Mouse (Mus musculus): ENCODE data around the gene AC134908.4. TPM values are rescaled to one million over a fixed set of nuclear protein-coding genes. Genes with fewer than 3 reads are reported as not detected.

AC134908.4 gene
- polyA plus RNA-seq, 1 experiment from 2014 or later: not detected

DNA sequence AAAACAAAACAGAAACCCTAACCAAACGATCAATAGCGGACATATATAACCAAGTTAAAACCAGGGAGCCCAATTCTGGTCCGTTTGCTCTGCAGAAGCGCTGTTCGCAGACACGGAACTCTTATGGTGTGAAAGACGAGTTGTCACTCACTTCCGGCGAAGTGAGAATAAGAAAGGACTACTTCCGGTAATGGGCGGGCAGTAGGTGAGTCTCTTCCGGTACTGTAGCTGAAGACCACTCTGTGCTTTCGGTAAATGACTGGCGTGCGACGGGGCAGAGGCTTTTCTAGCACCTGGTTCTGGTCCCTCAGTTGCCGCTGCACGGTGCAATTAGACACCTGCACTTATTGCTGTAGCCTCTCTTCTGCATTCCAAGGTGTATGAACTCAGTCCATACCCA lies 28.0 kb upstream of the AC134908.4 start, which contains the start of gene Wdr24:
Gene Wdr24 (plus strand): TSS at position 176 of the 400 bp plus-strand sequence.
- Histone ChIP-seq H3K36me3 (replicated peaks; ENCODE audit: control insufficient read depth, insufficient read depth, low read depth, low read length) (no peaks in the 10 kb centered on the region; the same call in 1 of the 2 replicates), H3K4me1 (ENCODE audit: control insufficient read depth, insufficient read depth, low read length) (peaks cover 9% of the 10 kb centered on the region), H3K4me3 (ENCODE audit: low read depth, low read length) (peak within 1 kb of the TSS; percentile 58), H3K9me3 (replicated peaks; ENCODE audit: control insufficient read depth, low read length) (no peaks in the 10 kb centered on the region), H3K9ac (replicated peaks; ENCODE audit: low read length) (peak within 1 kb of the TSS; percentile 75), H3K4me2 (ENCODE audit: low read depth, low read length) (peak within 1 kb of the TSS; percentile 93), H3K27ac (replicated peaks; ENCODE audit: low read depth, low read length) (no peak within 1 kb of the TSS), H3K27me3 (ENCODE audit: control insufficient read depth, insufficient read depth, low read length) (peaks cover 19% of the 10 kb centered on the region)
- WGBS: under 1% methylated on average over 18 of the region's 18 CpGs
- ATAC-seq (replicated peaks; ENCODE audit: insufficient number of reproducible peaks, low FRiP score, low TSS enrichment, low read depth): 0 out of 2 replicates have a peak, but pooled peaks have one; percentile 25
- peak; percentile 91 for DNase-seq (ENCODE audit: low spot score)

DNA sequence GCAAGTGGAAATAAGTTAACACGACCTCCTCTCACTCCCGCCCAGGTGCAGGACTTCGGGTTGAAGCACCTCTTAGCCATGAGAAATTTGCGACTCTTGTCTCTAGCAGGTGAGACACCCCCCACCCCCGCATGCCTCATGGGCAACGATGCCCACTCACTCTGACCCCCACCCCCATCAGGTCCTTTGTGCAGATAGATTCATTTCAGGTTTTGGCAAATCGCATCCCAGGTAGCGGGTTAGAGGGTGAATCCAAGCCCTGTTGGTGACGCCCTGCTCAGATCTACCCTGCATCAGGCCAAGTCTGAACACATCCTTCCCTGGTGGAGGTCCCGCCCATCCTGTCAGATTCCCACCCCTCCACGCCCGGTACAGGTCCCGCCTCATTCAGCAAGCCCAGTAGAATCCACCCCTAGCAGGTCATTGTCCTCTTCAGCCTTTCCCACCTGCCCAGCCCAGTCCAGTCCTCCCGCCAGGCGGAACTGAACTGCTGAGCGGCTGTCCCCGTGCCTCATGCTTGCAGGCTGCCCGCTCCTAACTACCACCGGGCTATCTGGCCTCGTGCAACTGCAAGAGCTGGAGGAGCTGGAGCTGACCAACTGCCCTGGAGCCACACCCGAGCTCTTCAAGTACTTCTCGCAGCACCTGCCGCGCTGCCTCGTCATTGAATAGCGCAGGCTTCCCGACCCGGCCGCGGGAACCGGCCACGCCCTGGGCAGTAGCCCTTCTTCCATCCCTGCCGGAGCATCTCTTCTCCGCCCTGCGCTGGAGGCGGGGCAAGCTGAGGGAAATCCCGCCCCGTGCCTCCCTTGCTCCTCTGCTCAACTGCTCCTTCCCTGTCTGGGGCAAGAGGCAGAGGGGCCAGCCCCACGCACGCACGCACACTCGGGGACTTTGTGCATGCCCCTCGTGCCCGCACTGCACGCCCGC lies 23.7 kb upstream of the AC134908.4 start:
- Histone ChIP-seq H3K9me3 (replicated peaks; ENCODE audit: control insufficient read depth, low read length) (no peaks in the 10 kb centered on the region), H3K27me3 (ENCODE audit: control insufficient read depth, insufficient read depth, low read length) (peaks cover 28% of the 10 kb centered on the region), H3K27ac (replicated peaks; ENCODE audit: low read depth, low read length) (no peak overlapping the region), H3K36me3 (replicated peaks; ENCODE audit: control insufficient read depth, insufficient read depth, low read depth, low read length) (no peaks in the 10 kb centered on the region), H3K4me3 (ENCODE audit: low read depth, low read length) (peak overlapping the region; percentile 18), H3K4me1 (ENCODE audit: control insufficient read depth, insufficient read depth, low read length) (peaks cover 2% of the 10 kb centered on the region), H3K9ac (replicated peaks; ENCODE audit: low read length) (no peak overlapping the region; the same call in 1 of the 2 replicates), H3K4me2 (ENCODE audit: low read depth, low read length) (peak overlapping the region; percentile 16)
- no peak for DNase-seq (ENCODE audit: low spot score)
- 7% methylated on average over 46 of the region's 46 CpGs for WGBS
- no peak for ATAC-seq (replicated peaks; ENCODE audit: insufficient number of reproducible peaks, low FRiP score, low TSS enrichment, low read depth)

DNA sequence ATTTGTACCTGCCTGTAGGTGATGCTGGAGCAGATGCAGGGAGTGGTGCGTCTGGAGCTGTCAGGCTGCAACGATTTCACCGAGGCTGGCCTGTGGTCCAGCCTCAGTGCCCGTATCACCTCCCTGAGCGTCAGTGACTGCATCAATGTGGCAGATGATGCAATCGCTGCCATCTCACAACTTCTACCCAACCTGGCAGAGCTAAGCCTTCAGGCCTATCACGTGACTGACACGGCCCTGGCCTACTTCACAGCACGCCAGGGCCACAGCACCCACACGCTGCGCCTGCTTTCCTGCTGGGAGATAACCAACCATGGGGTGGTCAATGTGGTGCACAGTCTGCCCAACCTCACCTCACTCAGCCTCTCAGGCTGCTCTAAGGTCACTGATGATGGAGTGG lies 22.2 kb upstream of the AC134908.4 start:
- 83% methylated on average over 11 of the region's 11 CpGs for WGBS
- no peak overlapping the region for H3K4me3 ChIP-seq (ENCODE audit: low read depth, low read length)

DNA sequence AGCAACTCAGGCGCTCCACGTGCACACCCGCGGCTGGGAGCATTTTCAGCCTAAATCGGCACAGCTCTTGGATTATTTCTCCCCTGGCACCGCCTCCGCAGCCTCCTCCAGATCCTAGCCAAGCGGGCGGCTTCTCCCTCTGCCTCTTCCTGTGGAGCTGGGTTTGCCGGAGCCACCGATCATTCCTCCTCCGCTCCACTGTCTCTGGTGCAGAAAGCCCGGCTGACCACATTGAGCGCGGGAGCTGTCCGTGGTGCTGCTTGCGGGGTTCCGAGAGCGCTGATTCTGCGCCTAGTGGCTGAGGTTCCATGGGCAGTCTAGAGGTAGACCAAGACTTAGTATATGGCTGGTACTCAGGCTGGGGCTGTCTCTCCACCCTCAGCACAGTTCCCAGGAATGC lies 18.0 kb upstream of the AC134908.4 start:
- Histone ChIP-seq H3K9ac (replicated peaks; ENCODE audit: low read length) (no peak overlapping the region), H3K4me3 (ENCODE audit: low read depth, low read length) (no peak overlapping the region)
- 4% methylated on average over 20 of the region's 20 CpGs for WGBS

More for the DNA sequence above, 22.2 kb upstream of the AC134908.4 start:
- no peaks in the 10 kb centered on the region for H3K36me3 ChIP-seq (replicated peaks; ENCODE audit: control insufficient read depth, insufficient read depth, low read depth, low read length)
- H3K27ac ChIP-seq (replicated peaks; ENCODE audit: low read depth, low read length): no peak overlapping the region
- H3K27me3 ChIP-seq (ENCODE audit: control insufficient read depth, insufficient read depth, low read length): peaks cover 28% of the 10 kb centered on the region
- no peak overlapping the region for H3K4me2 ChIP-seq (ENCODE audit: low read depth, low read length)
- DNase-seq (ENCODE audit: low spot score) (no peak), ATAC-seq (replicated peaks; ENCODE audit: insufficient number of reproducible peaks, low FRiP score, low TSS enrichment, low read depth) (no peak)
- no peaks in the 10 kb centered on the region for H3K4me1 ChIP-seq (ENCODE audit: control insufficient read depth, insufficient read depth, low read length)
- H3K9ac ChIP-seq (replicated peaks; ENCODE audit: low read length): no peak overlapping the region
- H3K9me3 ChIP-seq (replicated peaks; ENCODE audit: control insufficient read depth, low read length): no peaks in the 10 kb centered on the region

DNA sequence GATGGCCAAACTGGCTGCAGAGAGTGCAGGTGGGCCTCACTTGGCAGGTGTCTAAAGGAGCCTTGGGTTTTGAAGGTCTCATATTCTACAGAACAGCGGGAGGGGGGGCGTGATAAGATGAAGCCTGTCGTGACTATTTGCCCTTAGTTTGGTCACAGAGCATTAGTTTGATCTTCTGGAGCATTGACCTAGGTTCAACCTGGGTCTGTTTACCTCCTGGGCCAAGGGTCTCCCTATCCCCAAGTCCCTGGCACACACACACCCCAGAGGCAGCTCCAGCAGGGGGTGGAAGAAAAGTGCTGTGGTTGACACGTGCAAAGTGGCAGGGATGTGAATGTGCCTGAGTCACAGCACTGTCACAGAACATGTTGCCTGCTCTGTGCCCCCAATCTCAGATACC lies 15.4 kb upstream of the AC134908.4 start:
- peaks cover 14% of the 10 kb centered on the region for H3K27me3 ChIP-seq (ENCODE audit: control insufficient read depth, insufficient read depth, low read length)
- H3K36me3 ChIP-seq (replicated peaks; ENCODE audit: control insufficient read depth, insufficient read depth, low read depth, low read length): no peaks in the 10 kb centered on the region
- DNase-seq (ENCODE audit: low spot score) (no peak), ATAC-seq (replicated peaks; ENCODE audit: insufficient number of reproducible peaks, low FRiP score, low TSS enrichment, low read depth) (no peak)
- no peaks in the 10 kb centered on the region; the same call in 1 of the 2 replicates for H3K4me1 ChIP-seq (ENCODE audit: control insufficient read depth, insufficient read depth, low read length)
- H3K9me3 ChIP-seq (replicated peaks; ENCODE audit: control insufficient read depth, low read length): no peaks in the 10 kb centered on the region
- H3K4me2 ChIP-seq (ENCODE audit: low read depth, low read length): no peak overlapping the region
- H3K9ac ChIP-seq (replicated peaks; ENCODE audit: low read length): no peak overlapping the region
- no peak overlapping the region for H3K4me3 ChIP-seq (ENCODE audit: low read depth, low read length)
- no peak overlapping the region for H3K27ac ChIP-seq (replicated peaks; ENCODE audit: low read depth, low read length)
- WGBS: 74% methylated on average over 4 of the region's 4 CpGs

More for the DNA sequence above, 18.0 kb upstream of the AC134908.4 start:
- DNase-seq (ENCODE audit: low spot score): peak; percentile 93
- no peak overlapping the region for H3K4me2 ChIP-seq (ENCODE audit: low read depth, low read length)
- no peak overlapping the region for H3K27ac ChIP-seq (replicated peaks; ENCODE audit: low read depth, low read length)
- H3K36me3 ChIP-seq (replicated peaks; ENCODE audit: control insufficient read depth, insufficient read depth, low read depth, low read length): no peaks in the 10 kb centered on the region
- no peaks in the 10 kb centered on the region; the same call in 1 of the 2 replicates for H3K4me1 ChIP-seq (ENCODE audit: control insufficient read depth, insufficient read depth, low read length)
- no peaks in the 10 kb centered on the region for H3K9me3 ChIP-seq (replicated peaks; ENCODE audit: control insufficient read depth, low read length)
- no peak for ATAC-seq (replicated peaks; ENCODE audit: insufficient number of reproducible peaks, low FRiP score, low TSS enrichment, low read depth)
- peaks cover 19% of the 10 kb centered on the region for H3K27me3 ChIP-seq (ENCODE audit: control insufficient read depth, insufficient read depth, low read length)

DNA sequence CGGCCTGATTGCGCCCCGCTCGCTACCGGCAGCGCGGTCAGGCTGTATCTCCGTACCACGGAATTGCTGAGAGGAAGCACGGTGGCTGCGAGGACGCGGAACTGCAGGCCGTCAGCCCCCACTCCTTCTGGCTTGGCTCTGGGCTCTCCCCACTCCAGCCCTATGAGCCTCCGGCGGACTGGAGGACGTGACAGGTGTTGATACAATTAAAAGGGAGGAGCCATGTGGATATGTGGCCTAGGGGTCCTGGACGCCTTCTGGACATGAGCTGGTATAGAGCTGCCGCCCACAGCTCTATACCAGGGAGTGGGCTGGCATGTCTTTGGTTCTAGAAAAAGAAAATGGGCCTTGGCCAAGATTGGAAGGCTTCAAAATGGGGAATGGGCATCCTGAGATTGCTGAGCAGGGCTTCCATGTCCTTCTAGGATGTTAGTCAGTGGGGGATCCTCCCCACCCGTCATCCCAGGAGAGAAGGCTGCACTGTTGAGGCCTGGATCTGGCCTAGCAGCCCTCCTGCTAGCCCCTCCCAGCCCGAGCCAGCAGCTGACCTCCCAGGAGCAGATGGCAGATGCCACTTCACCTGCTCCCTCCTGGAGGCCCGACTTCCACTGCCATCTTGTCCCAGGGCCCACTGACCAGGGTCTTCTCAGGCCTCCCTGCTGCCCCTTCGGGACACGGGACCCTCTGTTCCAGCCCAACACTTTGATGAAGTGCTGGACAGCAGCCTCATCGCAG lies 14.3 kb upstream of the AC134908.4 start:
- peak overlapping the region; percentile 76 for H3K9ac ChIP-seq (replicated peaks; ENCODE audit: low read length)
- peak; percentile 46 for ATAC-seq (replicated peaks; ENCODE audit: insufficient number of reproducible peaks, low FRiP score, low TSS enrichment, low read depth)
- no peaks in the 10 kb centered on the region for H3K36me3 ChIP-seq (replicated peaks; ENCODE audit: control insufficient read depth, insufficient read depth, low read depth, low read length)
- H3K4me2 ChIP-seq (ENCODE audit: low read depth, low read length): peak overlapping the region; percentile 97
- peak overlapping the region; percentile 31; the same call in 1 of the 2 replicates for H3K27ac ChIP-seq (replicated peaks; ENCODE audit: low read depth, low read length)
- no peak for DNase-seq (ENCODE audit: low spot score)
- WGBS: 10% methylated on average over 24 of the region's 25 CpGs
- H3K9me3 ChIP-seq (replicated peaks; ENCODE audit: control insufficient read depth, low read length): no peaks in the 10 kb centered on the region
- no peaks in the 10 kb centered on the region; the same call in 1 of the 2 replicates for H3K4me1 ChIP-seq (ENCODE audit: control insufficient read depth, insufficient read depth, low read length)
- peaks cover 14% of the 10 kb centered on the region for H3K27me3 ChIP-seq (ENCODE audit: control insufficient read depth, insufficient read depth, low read length)
- peak overlapping the region; percentile 71 for H3K4me3 ChIP-seq (ENCODE audit: low read depth, low read length)

DNA sequence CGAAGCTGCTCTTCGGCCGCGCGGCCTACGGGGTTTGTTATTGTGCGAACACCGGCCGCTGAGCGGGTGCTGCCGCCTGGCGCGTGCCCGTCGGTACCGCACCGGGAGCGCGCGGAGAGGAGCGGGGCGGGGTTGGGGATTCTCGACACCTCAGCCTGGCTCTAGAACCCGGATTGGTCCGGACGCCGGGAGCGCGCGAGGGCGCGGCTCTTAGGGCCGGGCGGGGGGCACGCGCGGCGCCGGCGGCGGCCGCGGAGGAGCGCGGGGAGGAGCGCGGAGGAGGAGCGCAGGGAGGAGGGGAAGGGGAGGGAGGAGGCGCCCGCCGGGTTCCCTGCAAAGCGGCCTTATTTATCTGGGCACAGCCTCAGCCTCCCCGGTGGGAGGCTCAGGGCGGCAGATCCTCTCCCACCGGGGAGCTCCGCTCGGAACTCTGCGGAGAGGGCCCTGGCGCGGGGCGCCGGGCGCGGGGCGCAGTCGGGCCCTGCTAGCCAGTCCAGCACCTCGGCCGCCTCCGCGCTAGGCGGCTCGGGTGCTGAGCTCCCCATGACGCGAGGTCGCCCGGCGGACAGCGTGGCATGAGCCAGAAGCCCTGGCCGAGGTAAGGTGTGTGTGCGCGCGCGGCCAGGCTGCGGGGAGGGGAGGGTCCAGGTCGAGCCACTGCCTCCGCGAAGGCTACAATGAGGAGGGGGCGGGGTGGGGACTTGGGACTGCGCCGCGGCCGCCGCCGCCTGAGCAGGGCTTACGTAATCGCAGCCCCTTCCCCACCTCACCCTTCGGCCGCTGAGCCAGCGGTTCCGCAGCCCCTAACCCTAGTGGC lies 13.5 kb upstream of the AC134908.4 start, which contains the start of gene Fbxl16:
Gene Fbxl16 (plus strand): TSS at position 297 of the 817 bp plus-strand sequence.
- peak; percentile 71 for ATAC-seq (replicated peaks; ENCODE audit: insufficient number of reproducible peaks, low FRiP score, low TSS enrichment, low read depth)
- Histone ChIP-seq H3K27me3 (ENCODE audit: control insufficient read depth, insufficient read depth, low read length) (peaks cover 14% of the 10 kb centered on the region), H3K27ac (replicated peaks; ENCODE audit: low read depth, low read length) (peak within 1 kb of the TSS; percentile 41), H3K4me2 (ENCODE audit: low read depth, low read length) (peak within 1 kb of the TSS; percentile 97), H3K36me3 (replicated peaks; ENCODE audit: control insufficient read depth, insufficient read depth, low read depth, low read length) (no peaks in the 10 kb centered on the region), H3K9me3 (replicated peaks; ENCODE audit: control insufficient read depth, low read length) (no peaks in the 10 kb centered on the region), H3K4me1 (ENCODE audit: control insufficient read depth, insufficient read depth, low read length) (no peaks in the 10 kb centered on the region; the same call in 1 of the 2 replicates), H3K9ac (replicated peaks; ENCODE audit: low read length) (peak within 1 kb of the TSS; percentile 76), H3K4me3 (ENCODE audit: low read depth, low read length) (peak within 1 kb of the TSS; percentile 71)
- peak; percentile 89 for DNase-seq (ENCODE audit: low spot score)
- WGBS: under 1% methylated on average over 76 of the region's 100 CpGs
